Mouse (Mus musculus) myocyte (in vitro differentiated cells): Measurements from ENCODE around the gene Krt4. TPM values are rescaled to one million over a fixed set of nuclear protein-coding genes. Genes with fewer than 3 reads are reported as not detected.

Experiments used
- H3K27me3 ChIP-seq: one replicate; pipeline ENCODE4 v1.6.1; 2011; ENCODE audit not compliant: control insufficient read depth, insufficient read depth, insufficient read length
- H3K36me3 ChIP-seq: one replicate; pipeline ENCODE4 v1.6.1; 2011; ENCODE audit not compliant: control insufficient read depth, insufficient read depth
- H3K4me2 ChIP-seq: one replicate; pipeline ENCODE4 v1.6.1; 2011; ENCODE audit warnings: low read depth, control low read depth
- H3K4me3 ChIP-seq: one replicate; pipeline ENCODE4 v1.5.1; 2011; ENCODE audit warnings: mild to moderate bottlenecking, control low read depth, moderate library complexity
- H3K79me2 ChIP-seq: one replicate; pipeline ENCODE4 v1.6.1; 2011; ENCODE audit not compliant: control insufficient read depth, insufficient read depth
- H3ac ChIP-seq: one replicate; pipeline ENCODE4 v1.6.1; 2011; ENCODE audit not compliant: control insufficient read depth, insufficient read length
- CEBPB ChIP-seq: IDR thresholded peaks from 2 replicates; pipeline ENCODE4 v1.6.1; 2011; ENCODE audit warnings: mild to moderate bottlenecking, moderate library complexity; ENCODE audit not compliant: poor library complexity, insufficient read depth, severe bottlenecking
- E2F4 ChIP-seq: IDR thresholded peaks from one replicate; pipeline ENCODE4 v1.6.1; 2011; ENCODE audit warnings: mild to moderate bottlenecking, control low read depth, moderate library complexity; ENCODE audit not compliant: insufficient read depth
- MAX ChIP-seq: IDR thresholded peaks from one replicate; pipeline ENCODE4 v1.6.1; 2011; ENCODE audit warnings: low read depth, mild to moderate bottlenecking, control low read depth
- MYOD1 ChIP-seq, 3 experiments: IDR thresholded peaks; one replicate each; pipeline ENCODE4 v1.6.1; 2011; ENCODE audit warnings: control low read depth in 2 of 3, low read depth in 2 of 3, mild to moderate bottlenecking in 2 of 3, moderate library complexity in 1 of 3; ENCODE audit not compliant: insufficient read length in 2 of 3, control insufficient read depth in 1 of 3
- MYOG ChIP-seq, 3 experiments: IDR thresholded peaks; one replicate each; pipeline ENCODE4 v1.6.1; 2011; ENCODE audit warnings: control low read depth in 2 of 3, low read depth in 2 of 3, mild to moderate bottlenecking in 2 of 3; ENCODE audit not compliant: insufficient read length in 2 of 3, control insufficient read depth in 1 of 3, insufficient read depth in 1 of 3
- POLR2A ChIP-seq: IDR thresholded peaks from one replicate; pipeline ENCODE4 v1.6.1; 2011; ENCODE audit warnings: low read depth, mild to moderate bottlenecking, control low read depth, moderate library complexity; ENCODE audit not compliant: insufficient read length
- POLR2AphosphoS2 ChIP-seq: IDR thresholded peaks from one replicate; pipeline ENCODE4 v1.6.1; 2011; ENCODE audit warnings: low read depth, control low read depth; ENCODE audit not compliant: insufficient read length
- REST ChIP-seq: IDR thresholded peaks from one replicate; pipeline ENCODE4 v1.6.1; 2011; ENCODE audit warnings: mild to moderate bottlenecking, control low read depth, moderate library complexity; ENCODE audit not compliant: insufficient read depth, insufficient read length
- SRF ChIP-seq: IDR thresholded peaks from one replicate; pipeline ENCODE4 v1.6.1; 2011; ENCODE audit warnings: low read depth; ENCODE audit not compliant: control insufficient read depth, insufficient read length
- TCF12 ChIP-seq: IDR thresholded peaks from one replicate; pipeline ENCODE4 v1.6.1; 2011; ENCODE audit warnings: mild to moderate bottlenecking, control low read depth; ENCODE audit not compliant: poor library complexity, insufficient read depth, severe bottlenecking
- TCF3 ChIP-seq: IDR thresholded peaks from one replicate; pipeline ENCODE4 v1.6.1; 2011; ENCODE audit warnings: low read depth, control low read depth; ENCODE audit not compliant: insufficient read length
- USF1 ChIP-seq: IDR thresholded peaks from one replicate; pipeline ENCODE4 v1.6.1; 2011; ENCODE audit warnings: low read depth, mild to moderate bottlenecking, control low read depth, moderate library complexity
- polyA plus RNA-seq: library from polyadenylated mRNA; unstranded; fragments of >200 nt; fragmentation: generic; extraction: Trizol; gene quantifications from one replicate; pipeline ENCODE4 v1.2.1, GENCODE M21; 2012; ENCODE audit warnings: missing spikeins

Gene Krt4
- polyA plus RNA-seq, 1 experiment = not detected

DNA sequence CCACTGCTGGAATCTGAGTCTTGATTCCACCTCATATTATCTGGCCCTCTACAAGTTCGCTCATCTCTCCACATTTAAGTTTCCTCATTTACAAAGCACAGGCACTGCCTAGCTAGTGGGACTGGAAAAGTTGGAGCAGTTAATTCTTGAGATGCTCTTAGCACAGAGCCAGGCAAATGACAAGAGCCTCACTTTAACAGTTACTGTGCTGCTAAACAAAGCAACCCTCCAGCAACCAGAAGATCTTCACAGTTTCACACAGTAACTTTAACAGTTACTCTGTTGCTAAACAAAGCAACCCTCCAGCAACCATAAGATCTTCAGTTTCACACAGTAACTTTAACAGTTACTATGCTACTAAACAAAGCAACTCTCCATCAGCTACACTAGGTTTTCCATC, 50.2 kb downstream of the Krt4 start:
- Histone ChIP-seq H3ac (no peak overlapping the region), H3K79me2 (no peaks in the 10 kb centered on the region), H3K36me3 (no peaks in the 10 kb centered on the region), H3K4me3 (no peak overlapping the region), H3K4me2 (no peak overlapping the region), H3K27me3 (peaks cover 44% of the 10 kb centered on the region)
- TF ChIP-seq MYOD1 (IDR thresholded peaks at IDR 0.05; ENCODE audit: control insufficient read depth in 1 of 3, insufficient read length in 2 of 3, low read depth in 2 of 3) (no peak), POLR2AphosphoS2 (no peak), SRF (no peak), POLR2A (no peak), TCF3 (no peak), TCF12 (no peak), REST (no peak), MYOG (IDR thresholded peaks at IDR 0.05; ENCODE audit: control insufficient read depth in 1 of 3, insufficient read depth in 1 of 3, insufficient read length in 2 of 3, low read depth in 2 of 3) (no peak), MAX (no peak), USF1 (no peak), CEBPB (no peak), E2F4 (no peak)

DNA sequence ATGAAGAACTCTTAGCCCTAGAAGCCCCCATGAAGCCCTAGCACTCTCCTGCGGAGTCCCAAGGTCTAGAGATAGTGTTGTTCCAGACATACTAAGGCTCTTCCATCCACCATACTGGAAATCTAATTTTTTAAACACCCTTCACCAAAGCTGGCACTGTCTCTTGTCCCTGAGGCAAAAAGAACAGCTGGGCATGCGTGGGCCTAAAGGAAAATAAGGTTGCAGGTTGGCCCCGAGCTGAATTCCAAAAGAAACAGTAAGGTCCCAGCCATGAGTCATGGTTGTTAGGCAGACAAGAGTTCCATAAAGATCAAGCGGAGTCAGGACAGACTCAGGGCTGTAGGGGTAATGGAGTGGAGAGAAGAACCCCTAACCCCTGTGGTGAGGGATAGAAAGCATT, 51.3 kb downstream of the Krt4 start:
- Histone ChIP-seq H3ac (no peak overlapping the region), H3K4me2 (no peak overlapping the region), H3K4me3 (no peak overlapping the region), H3K79me2 (no peaks in the 10 kb centered on the region), H3K27me3 (peaks cover 56% of the 10 kb centered on the region), H3K36me3 (no peaks in the 10 kb centered on the region)
- no peak for TF ChIP-seq SRF
- TF ChIP-seq E2F4 = no peak
- no peak for TF ChIP-seq USF1
- no peak for TF ChIP-seq POLR2AphosphoS2
- no peak for TF ChIP-seq CEBPB
- TF ChIP-seq MYOD1 (IDR thresholded peaks at IDR 0.05; ENCODE audit: control insufficient read depth in 1 of 3, insufficient read length in 2 of 3, low read depth in 2 of 3) = no peak
- no peak for TF ChIP-seq MYOG (IDR thresholded peaks at IDR 0.05; ENCODE audit: control insufficient read depth in 1 of 3, insufficient read depth in 1 of 3, insufficient read length in 2 of 3, low read depth in 2 of 3)
- TF ChIP-seq MAX = no peak
- no peak for TF ChIP-seq TCF12
- no peak for TF ChIP-seq TCF3
- TF ChIP-seq POLR2A = no peak
- TF ChIP-seq REST = no peak

- H3K79me2 ChIP-seq = no peaks in the 10 kb centered on the region
- H3ac ChIP-seq = no peak within 1 kb of the TSS
- H3K4me3 ChIP-seq = no peak within 1 kb of the TSS
- H3K4me2 ChIP-seq = no peak within 1 kb of the TSS
- H3K27me3 ChIP-seq = peaks cover 79% of the 10 kb centered on the region
- TF ChIP-seq E2F4 (no peak), POLR2A (no peak), MAX (no peak), REST (no peak), POLR2AphosphoS2 (no peak), TCF3 (no peak), TCF12 (no peak)
- H3K36me3 ChIP-seq = no peaks in the 10 kb centered on the region
Measured at GRCm38 (mm10) chr15:101869431-101869830, 55.1 kb downstream of the Krt4 start, which contains the start of gene Krt77. Krt77 (minus strand) TSS chr15:101869705.

Other genes with a start within 250 kb of the Krt4 start
- gene Krt6b, start 244.4 kb downstream of the Krt4 start, polyA plus RNA-seq = not detected
- not detected for gene Krt6a, start 230.4 kb downstream of the Krt4 start, polyA plus RNA-seq
- gene Krt5, start 211.8 kb downstream of the Krt4 start, polyA plus RNA-seq = 0.02 TPM
- not detected for gene Krt71, start 181.6 kb downstream of the Krt4 start, polyA plus RNA-seq
- gene Krt72, start 138.3 kb downstream of the Krt4 start, polyA plus RNA-seq = not detected
- gene Krt73, start 122.4 kb downstream of the Krt4 start, polyA plus RNA-seq = not detected
- gene Krt2, start 106.6 kb downstream of the Krt4 start, polyA plus RNA-seq = not detected
- gene Krt1, start 73.9 kb downstream of the Krt4 start, polyA plus RNA-seq = not detected
- not detected for gene Krt77, start 55.0 kb downstream of the Krt4 start, polyA plus RNA-seq
- not detected for gene Krt76, start 31.8 kb downstream of the Krt4 start, polyA plus RNA-seq
- gene Krt79, start 15.6 kb upstream of the Krt4 start, polyA plus RNA-seq = 0.04 TPM
- not detected for gene Krt78, start 29.6 kb upstream of the Krt4 start, polyA plus RNA-seq
- gene Krt8, start 79.7 kb upstream of the Krt4 start, polyA plus RNA-seq = 0.16 TPM
- not detected for gene Krt18, start 103.4 kb upstream of the Krt4 start, polyA plus RNA-seq
- gene Eif4b, start 149.0 kb upstream of the Krt4 start, polyA plus RNA-seq = 266 TPM
- 128 TPM for gene Tns2, start 175.7 kb upstream of the Krt4 start, polyA plus RNA-seq
- 51.0 TPM for gene Spryd3, start 211.5 kb upstream of the Krt4 start, polyA plus RNA-seq
- gene Igfbp6, start 219.6 kb upstream of the Krt4 start, polyA plus RNA-seq = 182 TPM
- gene Soat2, start 225.8 kb upstream of the Krt4 start, polyA plus RNA-seq = 0.43 TPM